Mouse (Mus musculus) CD8-positive naive resting alpha-beta T cell, adult 2 months (primary cell): Measurements from ENCODE around the gene Gramd1c.

Source experiments
- DNase-seq, 2 experiments: peaks; one replicate each; pipeline ENCODE4 v3.0.0; 2022; ENCODE audit warnings: low read depth in 2 of 2, low spot score in 2 of 2

Gramd1c gene

GRCm38 (mm10) chr16:44018986-44019548 lies 44.1 kb downstream of the Gramd1c start:
- no peak for DNase-seq

DNA sequence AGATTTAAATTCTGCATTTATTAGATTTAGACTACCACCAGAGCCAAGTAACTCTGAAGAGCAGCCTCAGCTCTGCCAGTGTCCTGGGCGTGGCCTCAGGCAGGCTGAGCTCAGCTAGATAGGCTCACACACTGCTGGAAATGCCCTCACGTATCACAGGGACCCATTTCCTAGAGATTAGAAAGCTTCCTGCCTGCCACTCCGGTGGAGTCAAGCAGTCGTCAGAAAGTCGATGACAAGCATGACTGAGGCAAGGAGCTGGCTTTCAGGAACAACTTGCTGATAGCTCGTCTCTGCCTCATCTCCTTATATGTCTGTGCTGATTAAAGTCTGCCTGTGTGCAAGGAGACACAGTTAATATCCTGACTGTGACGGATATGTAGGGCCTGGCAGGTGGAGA lies 44.8 kb downstream of the Gramd1c start:
- DNase-seq, result no peak

DNA sequence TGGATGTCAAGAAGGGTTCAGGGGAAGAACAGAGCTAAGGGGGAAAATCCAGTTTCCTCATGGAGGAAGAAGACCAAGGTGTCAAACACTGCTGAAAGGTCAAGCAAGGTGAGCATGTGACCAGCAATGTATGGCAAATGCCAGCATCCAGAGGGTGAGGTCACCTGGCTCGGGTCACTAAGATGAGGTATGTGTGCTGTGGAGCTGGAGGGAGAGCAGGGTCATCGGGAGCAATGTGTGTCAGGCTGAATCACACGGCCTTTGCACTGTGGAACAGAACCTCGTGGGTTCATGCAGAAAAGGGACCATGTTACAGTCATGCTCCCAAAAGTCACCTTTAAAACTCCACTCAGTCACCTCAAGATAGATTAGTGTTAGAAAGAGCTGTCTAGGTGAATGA lies 45.4 kb downstream of the Gramd1c start:
- DNase-seq, result no peak

DNA sequence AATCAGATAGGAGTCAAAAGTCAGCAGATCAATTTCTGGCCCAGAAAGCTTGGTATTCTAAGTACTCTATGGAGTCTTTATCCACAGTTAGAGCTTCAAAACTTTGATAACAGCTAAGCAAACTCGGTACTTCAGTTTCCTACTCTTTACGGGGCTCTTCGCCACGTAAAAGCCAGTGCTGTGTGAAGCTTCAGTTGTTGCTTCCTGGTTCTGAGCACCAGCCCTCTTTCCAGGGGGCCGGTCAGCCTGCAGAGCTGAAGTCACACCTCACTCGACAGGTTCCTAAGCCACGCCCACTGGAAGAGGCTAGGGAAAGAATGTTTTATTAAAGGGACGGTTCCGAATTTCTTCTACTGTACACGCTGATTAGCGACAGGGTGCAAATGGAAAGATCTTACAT lies 47.0 kb downstream of the Gramd1c start:
- peak; percentile 30 to 38 for DNase-seq

- no peak for DNase-seq
These were observed 47.6 kb downstream of the Gramd1c start for GRCm38 (mm10) chr16:44015416-44016158.

- DNase-seq, result no peak
These were observed 52.1 kb downstream of the Gramd1c start for GRCm38 (mm10) chr16:44011010-44011409.

DNA sequence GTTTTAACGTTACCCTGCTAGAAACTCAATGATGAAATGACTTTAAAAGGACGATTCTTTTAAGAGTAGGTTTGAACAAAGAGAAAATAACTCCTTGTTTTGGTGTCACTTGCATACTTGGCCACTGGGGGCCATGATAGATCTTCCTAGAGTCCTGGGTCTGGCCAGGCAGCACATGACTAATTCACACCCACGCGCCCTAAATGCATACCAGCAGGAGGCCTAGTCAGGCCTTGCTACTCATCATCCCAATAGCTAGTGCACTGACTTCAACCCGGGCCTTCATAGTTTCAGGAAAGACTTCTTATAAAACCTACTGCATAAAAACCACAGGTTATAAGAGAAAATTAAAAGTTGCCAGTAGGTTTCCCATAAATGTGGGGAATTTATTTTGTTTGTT lies 61.1 kb downstream of the Gramd1c start:
- no peak for DNase-seq

DNA sequence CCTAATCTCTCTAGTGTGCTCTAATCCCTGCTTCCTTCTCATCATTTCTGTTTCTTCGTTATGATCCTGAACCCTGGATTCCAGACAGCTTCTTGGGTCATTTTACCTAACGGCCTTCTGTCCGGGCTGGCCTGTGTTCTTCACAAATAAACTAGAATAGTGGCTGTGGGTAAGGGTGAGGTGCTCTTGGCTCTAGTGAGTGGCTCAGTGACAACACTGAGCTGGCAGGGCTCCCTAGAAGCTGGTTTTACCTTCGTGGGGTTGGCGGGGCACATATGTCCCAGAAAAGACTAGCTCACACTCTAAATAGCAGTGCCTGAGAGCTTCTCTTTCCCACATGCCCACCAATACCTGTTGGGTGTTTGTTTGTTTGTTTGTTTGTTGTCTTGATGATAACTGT lies 63.6 kb downstream of the Gramd1c start:
- DNase-seq, result no peak

DNA sequence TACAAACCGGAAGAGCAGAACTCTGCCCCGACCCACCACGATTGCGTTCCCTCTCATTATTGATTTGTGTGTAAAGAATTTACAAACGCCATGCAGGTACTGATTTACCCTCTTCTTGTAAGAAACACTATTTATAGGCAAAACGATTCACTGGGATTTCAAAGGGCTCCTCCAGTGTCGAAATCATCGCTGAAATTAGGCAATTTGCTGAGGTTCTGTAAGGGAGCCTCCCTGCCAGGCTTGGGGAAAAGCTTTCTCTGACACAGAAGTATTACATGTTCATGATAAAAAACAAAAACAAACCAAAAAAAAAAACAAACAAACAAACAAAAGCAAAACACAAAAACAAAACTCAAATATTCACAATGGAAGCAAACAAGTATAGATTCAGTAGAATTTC lies 64.0 kb downstream of the Gramd1c start:
- no peak for DNase-seq

DNA sequence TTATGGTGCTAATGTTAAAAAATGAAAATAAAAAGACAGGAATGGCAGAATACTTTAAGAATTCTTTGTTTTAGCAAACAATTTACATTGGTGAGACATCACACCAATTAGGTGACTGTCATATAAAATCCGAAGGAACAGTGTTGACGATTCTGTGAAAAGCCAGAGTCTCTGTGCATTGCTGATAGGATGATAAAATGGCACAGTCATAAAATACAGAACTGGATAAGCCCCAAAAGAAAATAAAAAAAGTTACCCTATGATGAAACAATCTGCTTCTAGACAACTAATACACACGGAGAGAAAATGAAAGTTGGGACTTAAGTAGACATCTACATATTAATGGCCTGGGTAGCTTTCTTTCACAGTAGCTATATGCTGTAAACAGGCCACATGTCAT lies 68.5 kb downstream of the Gramd1c start:
- DNase-seq, result no peak

- no peak for DNase-seq
These were observed 76.8 kb downstream of the Gramd1c start for GRCm38 (mm10) chr16:43986299-43986698.

- DNase-seq, result peak in 1 of 2 experiments; percentile 22
These were observed 83.0 kb downstream of the Gramd1c start for GRCm38 (mm10) chr16:43980110-43980609.

DNA sequence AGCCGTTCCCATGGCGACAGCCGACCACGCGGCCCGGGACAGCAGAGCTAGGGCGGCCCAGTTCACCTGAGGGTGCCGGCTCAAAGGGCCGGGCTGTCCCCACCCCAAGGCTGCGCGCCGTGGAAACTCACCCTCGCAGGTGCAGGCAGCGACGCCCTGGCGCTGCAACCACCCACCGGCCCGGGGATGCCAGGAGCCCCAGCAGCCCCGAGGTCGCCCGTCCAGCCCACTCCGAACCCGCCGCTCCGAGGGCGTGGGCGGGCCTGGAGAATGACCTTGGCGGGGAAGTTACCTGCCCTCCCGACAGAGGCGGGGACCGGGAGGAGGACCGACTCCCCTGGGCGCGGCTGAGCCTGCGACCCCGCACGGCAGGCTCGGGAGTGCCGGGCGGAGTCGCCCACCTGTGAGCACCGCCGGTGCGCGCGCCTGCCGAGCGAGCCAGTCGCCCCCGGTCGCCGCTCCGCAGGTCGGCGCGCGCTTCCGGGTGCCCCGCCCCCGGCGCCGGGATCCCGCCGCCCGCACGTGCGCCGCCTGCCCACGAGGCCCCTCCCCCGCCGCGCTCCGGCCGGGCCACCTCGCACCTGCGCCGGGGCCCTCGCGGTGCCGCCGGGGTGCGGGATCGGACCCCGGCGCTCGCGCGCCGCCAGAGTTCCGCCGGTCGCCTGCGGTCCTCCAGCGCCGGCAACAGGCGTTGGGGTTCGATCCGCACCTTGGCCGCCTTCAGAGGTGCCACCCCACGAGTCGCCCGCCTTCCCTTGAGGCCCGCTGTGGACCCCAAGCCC lies 83.6 kb downstream of the Gramd1c start, which contains the start of gene Zdhhc23:
TSS of gene Zdhhc23 (minus strand) at position 464 of the 782 bp plus-strand sequence.
- DNase-seq, result peak; percentile 5 to 26

- no peak for DNase-seq
These were observed 84.2 kb downstream of the Gramd1c start for GRCm38 (mm10) chr16:43979010-43979327.

- DNase-seq, result no peak
These were observed 89.4 kb downstream of the Gramd1c start for GRCm38 (mm10) chr16:43973606-43974220.

- DNase-seq, result no peak
These were observed 90.0 kb downstream of the Gramd1c start for GRCm38 (mm10) chr16:43973147-43973546.

DNA sequence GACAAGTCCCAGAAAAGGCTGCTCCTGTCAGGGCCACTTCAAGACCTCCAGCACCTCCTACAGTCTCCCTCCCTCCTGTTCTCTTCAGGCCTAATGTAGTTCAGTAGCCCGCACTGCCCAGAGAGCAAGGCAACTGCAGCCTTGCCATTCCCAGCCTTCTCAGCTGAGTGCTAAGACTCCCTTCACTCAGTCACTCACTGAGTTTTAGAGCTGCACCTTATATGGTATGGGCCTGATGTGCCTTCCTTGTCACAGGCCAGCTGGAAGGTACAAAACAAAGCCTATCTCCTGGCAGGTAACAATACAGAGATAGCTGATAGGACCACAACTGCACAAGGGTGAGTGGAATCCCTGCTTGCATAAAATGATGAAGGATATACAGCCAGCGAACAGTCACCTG lies 90.8 kb downstream of the Gramd1c start:
- no peak for DNase-seq

- no peak for DNase-seq
These were observed 91.4 kb downstream of the Gramd1c start for GRCm38 (mm10) chr16:43971741-43972140.

DNA sequence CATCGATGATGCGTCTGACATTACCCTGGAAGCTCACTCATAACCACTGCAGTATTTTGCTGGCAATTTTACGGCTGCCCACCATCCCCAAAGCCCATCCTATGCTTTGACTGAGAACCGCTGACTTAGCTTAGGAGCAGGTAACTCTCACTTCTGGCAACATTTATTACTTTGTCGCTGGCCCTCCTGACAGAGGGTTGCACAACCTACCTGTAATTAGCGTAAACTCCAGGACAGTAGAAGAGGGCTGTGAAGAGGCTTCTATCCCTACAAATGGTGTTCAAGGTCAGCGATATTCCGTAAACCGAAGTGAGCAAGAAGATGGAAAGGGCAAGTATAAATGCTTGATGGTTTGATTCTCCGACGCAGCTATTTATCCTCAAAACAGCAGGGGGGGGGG lies 92.0 kb downstream of the Gramd1c start:
- DNase-seq, result no peak

DNA sequence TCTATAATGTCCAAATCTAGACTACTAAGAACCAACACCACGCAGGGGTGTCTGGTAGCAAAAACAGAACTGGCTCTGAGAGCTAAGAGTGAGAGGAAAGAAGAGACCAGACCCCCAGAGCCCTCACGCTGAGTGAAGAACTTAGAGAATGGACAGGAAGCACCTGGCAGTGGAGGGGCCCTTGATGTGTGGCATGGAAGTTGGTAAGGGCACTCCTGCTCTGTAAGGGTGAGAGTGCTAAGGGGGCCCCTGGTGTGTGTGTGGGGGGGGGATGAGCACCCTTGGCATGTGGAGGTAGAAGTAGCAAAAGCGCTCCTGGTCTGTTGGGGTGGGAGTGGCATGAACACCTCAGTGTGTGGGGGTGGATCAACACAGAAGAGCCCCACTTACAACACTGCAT lies 92.7 kb downstream of the Gramd1c start:
- DNase-seq, result no peak

DNA sequence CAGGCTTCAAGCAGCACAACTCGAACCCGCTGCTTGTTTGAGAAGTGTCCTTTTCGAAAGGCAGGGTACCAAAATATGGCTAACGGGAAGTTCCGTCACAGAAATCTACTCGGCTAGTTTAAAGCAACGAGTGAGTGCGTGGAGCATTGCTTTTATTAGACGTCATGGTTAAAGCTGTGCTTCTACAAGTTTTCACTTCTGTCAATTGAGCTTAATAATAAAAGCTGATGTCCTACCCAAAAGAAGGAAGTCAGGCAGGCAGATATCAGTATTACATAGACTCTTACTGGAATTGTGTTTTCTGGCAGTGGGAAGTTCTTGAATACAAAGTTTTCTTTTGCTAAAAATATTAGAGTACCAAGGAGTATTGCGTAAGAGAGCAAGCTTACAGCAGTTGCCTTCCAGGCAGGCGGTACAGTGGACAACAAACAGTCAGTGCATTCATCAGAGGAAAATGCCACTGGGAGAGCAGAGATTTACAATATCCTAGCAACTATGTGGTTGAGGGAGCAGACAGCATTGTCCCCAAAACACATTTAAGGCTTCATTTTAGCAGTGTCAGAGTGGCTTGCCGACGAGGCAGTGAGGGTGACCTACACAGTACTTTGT lies 97.3 kb downstream of the Gramd1c start:
- no peak for DNase-seq
